Mouse (Mus musculus) kidney, adult 18-20 months (tissue): Measurements from ENCODE around the gene Skor1.

Experiments
- DNase-seq: peaks from one replicate; pipeline ENCODE4 v3.0.0; 2021

Skor1 gene

GRCm38 (mm10) chr9:63132673-63133601 lies 15.8 kb downstream of the Skor1 start:
- DNase-seq = peak; percentile 96

DNA sequence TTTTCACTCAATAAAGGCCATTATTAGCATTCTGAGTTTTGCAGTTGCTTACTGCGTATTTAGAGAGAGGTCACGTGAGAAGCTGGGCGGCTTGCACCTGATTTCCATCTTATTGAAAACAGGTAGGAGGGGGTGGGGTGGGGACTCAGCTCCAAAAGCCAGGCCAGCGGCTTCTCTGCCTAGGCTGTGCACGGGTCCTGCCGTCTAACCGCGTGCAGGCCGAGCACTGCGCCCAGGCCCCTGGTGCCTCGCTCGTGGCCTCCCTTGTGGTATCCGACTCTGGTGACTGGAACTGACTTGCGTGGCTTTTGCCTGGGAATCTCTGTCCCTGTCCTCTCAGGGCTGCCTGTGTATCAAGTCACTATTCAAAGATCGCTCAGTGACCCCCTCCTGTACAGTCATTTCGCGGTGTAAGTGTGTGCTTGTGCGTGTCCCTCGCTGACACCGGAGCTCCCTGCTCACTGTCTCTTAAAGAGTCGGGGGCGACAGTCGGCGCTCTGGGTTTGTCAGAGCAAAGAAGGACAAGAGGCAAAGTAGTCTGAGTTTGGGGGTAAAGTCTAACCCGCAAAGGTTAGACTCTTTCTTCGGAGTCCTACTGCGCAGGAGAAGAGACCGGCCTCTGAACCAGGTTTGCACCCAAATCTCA lies 16.7 kb downstream of the Skor1 start:
- peak; percentile 76 for DNase-seq

DNA sequence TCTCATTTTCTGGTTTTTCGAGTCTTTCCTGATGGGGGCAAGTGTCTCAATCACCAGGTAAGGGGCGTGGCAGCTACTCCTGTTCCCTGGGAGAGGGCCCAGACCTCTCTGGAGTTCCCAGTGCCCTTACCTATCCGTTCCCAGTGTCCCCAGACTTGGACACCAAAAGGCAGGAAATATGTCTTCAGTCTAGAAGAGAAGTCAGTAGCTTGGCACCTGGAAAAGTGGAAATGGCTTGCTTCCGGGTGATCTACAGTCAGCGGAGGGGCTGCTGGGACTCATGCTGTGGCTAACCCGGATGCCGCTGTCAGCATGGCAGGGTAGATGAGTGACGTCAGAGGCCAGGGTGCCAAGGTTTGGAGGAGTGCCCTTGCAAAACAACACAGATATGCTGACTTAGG lies 19.1 kb downstream of the Skor1 start:
- DNase-seq = no peak

DNA sequence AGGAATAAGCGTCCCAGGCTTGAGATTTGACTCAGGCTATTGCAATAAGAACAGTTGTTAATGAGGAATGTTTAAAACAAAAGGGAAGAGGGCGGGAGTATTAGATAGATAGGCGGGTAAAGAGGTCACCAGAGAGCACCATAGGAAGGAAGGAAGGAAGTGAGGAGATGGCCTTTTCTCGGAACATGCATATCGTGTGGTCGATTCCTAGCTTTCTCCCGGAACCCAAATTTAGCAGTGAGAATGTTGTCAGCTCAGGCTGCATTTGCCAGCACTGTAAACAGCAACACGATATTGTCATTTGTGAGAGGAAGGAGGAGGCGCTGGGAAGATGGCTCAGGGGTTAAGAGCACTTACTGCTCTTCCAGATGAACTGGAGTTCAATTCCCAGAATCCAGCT lies 24.2 kb downstream of the Skor1 start:
- DNase-seq = no peak

- DNase-seq = peak; percentile 91
Observed at GRCm38 (mm10) chr9:63123451-63124438, 25.0 kb downstream of the Skor1 start.

GRCm38 (mm10) chr9:63122161-63122833 lies 26.5 kb downstream of the Skor1 start:
- no peak for DNase-seq

DNA sequence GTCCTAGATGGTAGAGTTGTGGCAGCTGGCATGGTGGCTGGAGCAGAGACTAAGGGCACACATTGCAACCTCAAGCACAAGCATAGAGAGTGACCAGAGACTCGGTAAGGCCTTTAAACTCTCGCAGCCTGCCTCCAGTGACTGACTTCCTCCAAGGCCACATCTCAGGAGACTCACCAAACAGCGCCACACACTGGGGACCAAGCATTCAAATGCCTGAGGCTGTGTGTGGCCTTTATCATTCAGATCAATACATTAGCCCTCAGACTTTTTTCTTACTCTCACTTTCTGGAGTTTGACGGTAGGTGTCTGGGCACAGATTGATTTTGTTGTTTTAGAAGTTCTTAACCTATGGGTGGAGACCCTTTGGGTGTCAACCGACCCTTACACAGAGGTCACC lies 30.4 kb downstream of the Skor1 start:
- no peak for DNase-seq

- no peak for DNase-seq
Observed at GRCm38 (mm10) chr9:63112514-63112913, 36.2 kb downstream of the Skor1 start.

DNA sequence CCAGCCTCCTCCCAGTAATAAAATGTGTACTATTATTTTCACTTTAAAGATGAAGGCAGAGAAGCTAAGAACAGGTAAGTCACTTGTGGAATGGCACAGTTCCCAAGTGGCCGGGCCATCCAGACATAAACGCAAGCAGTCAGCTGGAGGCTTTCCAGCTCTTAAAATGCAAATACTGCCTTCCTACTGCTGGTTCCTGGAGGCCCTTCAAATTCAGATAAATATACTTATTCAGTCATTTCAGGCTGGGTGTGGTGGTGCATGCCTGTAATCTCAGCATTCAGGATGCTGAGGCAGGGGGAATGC lies 39.0 kb downstream of the Skor1 start:
- DNase-seq = no peak

DNA sequence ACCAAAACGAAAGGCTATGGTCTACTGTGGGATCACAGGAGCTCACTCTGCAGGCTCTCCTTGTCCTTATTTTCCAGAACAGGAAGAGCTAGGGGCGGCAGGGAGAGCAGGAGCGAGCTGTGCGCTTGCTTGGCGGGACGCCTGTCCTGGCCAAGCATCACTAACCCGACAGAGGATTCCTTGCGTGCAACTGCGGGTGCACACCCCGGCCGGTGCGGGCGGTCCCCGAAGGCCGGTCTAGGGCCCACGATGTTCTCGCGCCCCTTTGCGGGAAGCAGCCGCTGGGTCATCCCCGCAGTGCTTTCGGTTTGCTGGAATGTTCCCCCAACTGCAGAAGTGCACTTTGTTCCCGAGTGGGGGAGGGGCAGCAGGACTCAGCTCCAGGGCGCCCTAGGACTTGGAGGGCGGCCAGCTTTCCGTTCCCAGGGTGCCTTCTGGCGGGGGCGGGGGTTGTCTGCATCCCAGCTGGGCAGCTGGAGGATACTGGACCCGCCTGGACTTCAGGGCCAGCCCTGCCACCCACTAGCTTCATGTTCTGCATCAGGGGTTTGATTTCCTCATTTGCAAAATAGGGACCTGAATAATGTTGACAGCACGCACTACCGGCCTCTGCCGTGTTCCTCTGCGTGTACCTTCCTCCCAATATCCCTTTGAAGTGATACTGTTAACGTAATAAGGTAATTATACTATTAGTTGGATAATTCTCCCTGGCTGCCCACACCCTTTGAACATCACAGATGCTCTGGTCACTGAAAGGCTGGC lies 39.6 kb downstream of the Skor1 start:
- DNase-seq = peak; percentile 99

DNA sequence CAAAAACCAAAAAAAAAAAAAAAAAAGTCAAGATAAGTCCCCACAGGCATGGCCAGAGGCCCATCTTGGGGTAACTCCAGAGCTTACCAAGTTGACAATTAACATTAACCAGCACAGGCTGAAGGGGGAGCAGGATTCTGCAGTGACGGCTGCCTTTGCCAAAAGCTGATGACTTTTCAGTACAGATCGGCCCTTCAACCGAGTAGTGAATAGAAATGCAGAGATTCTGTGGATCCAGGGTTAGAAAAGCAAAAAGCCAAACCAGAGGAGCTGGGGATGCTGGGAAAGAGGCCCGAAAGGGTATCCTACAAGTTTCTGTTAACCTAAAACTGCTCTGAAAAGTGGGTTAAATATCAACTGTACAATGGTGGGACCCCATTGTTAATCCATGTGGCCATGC lies 40.2 kb downstream of the Skor1 start:
- peak; percentile 62 for DNase-seq

DNA sequence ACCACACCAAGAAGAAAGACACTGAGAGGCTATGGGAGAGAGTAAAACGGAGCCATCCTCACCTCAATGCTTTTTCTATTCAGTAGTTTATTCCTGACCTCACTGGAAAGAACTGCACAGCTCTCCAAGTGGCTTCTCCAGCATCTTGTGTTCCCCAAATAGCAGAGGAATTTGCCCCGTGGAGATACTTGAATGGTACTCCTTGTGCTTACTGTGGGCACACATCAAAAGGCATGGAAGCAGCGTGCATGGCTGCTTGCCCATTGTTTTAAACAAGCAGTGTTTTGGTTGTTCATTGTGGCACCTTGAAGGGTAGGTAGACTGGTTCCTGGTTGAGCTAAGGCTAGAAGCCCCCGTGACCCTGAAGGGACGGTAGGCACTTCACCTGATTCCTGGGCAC lies 48.1 kb downstream of the Skor1 start:
- no peak for DNase-seq

- no peak for DNase-seq
Observed at GRCm38 (mm10) chr9:63099876-63100275, 48.9 kb downstream of the Skor1 start.

DNA sequence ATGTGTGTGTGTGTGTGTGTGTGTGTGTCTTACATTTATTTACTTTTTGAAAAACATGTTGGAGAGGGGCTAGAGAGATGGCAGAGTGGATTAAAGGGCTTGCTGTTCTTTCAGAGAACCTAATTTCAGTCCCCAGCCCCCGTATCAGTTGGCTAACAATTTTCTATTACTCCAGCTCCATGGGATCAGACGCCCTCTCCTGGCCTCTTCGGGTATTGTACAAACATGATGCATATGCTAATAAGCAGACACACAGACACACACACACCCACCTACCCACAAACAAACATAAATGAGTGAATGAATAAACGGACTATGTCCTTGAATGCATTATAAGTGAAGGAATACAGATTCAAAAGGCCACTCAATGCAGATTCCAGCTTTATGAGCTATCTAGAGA lies 49.4 kb downstream of the Skor1 start:
- DNase-seq = no peak

DNA sequence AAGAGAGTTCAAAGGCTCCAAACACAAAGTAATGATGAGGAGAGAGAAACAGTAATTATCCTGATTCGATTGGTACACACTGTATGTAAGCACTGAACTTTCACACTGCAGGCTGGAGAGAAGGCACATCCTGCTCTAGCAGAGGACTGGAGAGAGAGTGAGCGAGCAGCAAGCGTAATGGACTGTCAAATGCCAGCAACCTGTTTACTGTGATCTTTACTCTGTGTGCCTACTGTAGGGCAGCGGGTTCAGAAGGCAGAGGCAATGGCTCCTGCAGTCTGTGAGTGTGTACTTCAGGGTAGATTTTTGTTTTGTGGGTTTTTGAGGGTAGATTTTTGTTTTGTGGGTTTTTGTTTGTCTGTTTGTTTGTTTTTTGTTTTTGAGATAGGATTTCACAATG lies 49.9 kb downstream of the Skor1 start:
- DNase-seq = no peak

DNA sequence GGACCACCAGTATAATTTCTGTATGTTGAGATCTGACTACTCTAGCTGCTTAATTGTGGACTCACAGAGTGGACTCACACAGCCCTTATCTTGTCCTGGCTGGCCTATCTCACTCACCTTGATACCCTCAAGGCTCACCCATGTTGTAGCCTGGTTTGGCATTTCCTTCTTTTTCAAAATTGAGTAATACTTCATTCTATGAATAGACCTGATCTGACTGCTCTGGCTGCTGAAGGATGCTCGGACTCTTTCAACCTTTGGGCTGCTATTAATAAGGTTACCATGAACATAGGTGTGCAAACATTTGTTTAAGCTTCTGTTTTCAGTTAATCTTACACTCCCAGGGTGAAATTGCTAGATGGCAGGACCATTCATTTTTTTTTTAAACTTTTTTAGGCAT lies 51.6 kb downstream of the Skor1 start:
- no peak for DNase-seq

- no peak for DNase-seq
Observed at GRCm38 (mm10) chr9:63094030-63094429, 54.7 kb downstream of the Skor1 start.

DNA sequence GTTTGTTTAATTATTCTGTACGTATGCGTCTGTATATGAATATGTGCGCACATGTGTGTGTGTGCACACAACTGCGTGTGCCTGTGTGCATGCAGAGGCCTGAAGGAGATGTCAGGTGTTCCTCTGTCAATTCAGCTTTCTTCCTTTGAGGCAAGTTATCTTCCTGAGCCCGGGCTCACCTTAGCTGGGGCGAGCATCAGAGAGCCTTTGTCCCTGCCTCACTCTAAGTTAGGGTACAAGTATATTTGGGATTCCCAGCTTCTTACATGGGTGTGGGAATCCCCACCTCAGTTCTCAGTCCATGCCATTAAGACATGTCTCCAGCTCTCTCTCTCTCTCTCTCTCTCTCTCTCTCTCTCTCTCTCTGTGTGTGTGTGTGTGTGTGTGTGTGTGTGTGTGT lies 56.2 kb downstream of the Skor1 start:
- DNase-seq = no peak

DNA sequence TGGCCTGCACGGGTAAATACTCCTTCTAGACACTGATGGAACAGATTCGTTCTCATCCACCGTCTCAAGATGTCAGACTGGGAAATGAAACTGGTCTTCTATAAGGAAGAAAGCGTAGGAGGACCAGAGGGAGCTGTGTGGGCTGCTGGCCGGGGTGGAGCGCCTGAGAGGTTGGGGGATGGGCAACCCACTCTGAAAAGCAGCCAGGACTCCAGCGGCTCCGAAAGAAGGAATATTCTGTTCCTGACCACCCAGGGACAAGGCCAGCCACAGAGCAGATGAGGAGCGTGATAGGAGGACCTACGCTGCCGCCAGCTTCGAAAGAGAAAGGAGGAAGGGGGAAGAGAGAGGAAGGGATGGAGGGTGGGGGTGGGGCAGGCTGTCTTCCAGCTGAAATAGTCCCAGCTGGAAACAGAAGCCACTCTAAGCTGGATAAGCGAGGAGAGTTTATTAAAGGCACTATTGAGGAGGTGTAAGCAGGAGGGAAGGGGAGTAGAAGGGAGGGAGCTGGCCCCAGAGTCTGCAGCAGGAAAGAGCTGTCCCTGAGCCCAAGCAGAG lies 56.7 kb downstream of the Skor1 start:
- peak; percentile 67 for DNase-seq

GRCm38 (mm10) chr9:63091101-63091921 lies 57.5 kb downstream of the Skor1 start:
- DNase-seq = peak; percentile 70

- no peak for DNase-seq
Observed at GRCm38 (mm10) chr9:63089141-63089540, 59.6 kb downstream of the Skor1 start.
